Mouse (Mus musculus): Measurements from ENCODE around the gene Itpkb.

The Itpkb gene

GRCm38 (mm10) chr1:180393017-180393797 is 62.9 kb downstream of the Itpkb start:
- DNase-seq (ENCODE audit: low read depth, low spot score) = no peak

DNA sequence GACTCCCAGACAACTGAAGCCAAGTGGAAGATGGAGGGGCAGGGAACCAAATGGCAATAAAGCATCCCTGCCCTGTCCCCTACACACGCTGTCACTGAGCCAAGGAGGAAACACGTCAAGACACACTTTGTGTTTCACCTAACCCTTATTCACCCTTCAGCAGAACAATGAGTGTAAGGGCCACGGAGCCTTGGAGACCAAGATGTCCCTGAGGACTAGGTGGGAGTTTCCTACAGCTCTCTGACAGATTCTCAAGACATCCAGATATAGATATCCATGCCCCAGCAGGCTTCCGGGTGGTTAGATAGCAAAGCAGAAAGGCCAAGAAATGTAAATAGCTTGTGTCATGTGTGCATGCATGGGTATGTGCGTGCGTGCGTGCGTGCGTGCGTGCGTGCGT is 63.6 kb downstream of the Itpkb start:
- no peak for DNase-seq (ENCODE audit: low read depth, low spot score)

- DNase-seq (ENCODE audit: low read depth, low spot score) = no peak
Measured at GRCm38 (mm10) chr1:180397734-180398133, 67.4 kb downstream of the Itpkb start.

- no peak for DNase-seq (ENCODE audit: low read depth, low spot score)
Measured at GRCm38 (mm10) chr1:180398446-180398845, 68.2 kb downstream of the Itpkb start.

GRCm38 (mm10) chr1:180400691-180401455 is 70.6 kb downstream of the Itpkb start:
- no peak for DNase-seq (ENCODE audit: low read depth, low spot score)

- no peak for DNase-seq (ENCODE audit: low read depth, low spot score)
Measured at GRCm38 (mm10) chr1:180401725-180402124, 71.4 kb downstream of the Itpkb start.

- DNase-seq (ENCODE audit: low read depth, low spot score) = no peak
Measured at GRCm38 (mm10) chr1:180402481-180403081, 72.3 kb downstream of the Itpkb start.

GRCm38 (mm10) chr1:180403357-180403693 is 73.0 kb downstream of the Itpkb start:
- DNase-seq (ENCODE audit: low read depth, low spot score) = no peak

- DNase-seq (ENCODE audit: low read depth, low spot score) = no peak
Measured at GRCm38 (mm10) chr1:180403694-180404606, 73.7 kb downstream of the Itpkb start.

DNA sequence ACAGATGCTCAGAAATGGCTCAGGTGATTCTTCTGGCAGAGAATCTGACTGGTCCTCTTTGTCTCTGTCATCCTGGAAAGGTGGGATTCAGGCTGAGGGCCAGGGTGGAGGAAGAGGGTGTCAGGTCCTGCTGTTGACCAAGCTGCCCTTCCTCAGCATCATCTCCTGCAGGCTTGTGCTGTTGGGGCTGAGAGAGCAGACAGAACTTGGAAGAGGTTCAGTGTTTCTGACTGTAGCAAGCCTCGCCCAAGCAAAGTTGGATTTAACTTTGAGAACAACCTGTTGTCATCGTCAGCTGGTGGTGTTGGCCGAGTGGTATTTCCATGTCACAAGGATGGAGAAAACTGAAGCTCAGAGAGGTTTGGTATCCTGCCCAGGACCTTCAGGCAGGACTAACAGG is 74.4 kb downstream of the Itpkb start:
- no peak for DNase-seq (ENCODE audit: low read depth, low spot score)

DNA sequence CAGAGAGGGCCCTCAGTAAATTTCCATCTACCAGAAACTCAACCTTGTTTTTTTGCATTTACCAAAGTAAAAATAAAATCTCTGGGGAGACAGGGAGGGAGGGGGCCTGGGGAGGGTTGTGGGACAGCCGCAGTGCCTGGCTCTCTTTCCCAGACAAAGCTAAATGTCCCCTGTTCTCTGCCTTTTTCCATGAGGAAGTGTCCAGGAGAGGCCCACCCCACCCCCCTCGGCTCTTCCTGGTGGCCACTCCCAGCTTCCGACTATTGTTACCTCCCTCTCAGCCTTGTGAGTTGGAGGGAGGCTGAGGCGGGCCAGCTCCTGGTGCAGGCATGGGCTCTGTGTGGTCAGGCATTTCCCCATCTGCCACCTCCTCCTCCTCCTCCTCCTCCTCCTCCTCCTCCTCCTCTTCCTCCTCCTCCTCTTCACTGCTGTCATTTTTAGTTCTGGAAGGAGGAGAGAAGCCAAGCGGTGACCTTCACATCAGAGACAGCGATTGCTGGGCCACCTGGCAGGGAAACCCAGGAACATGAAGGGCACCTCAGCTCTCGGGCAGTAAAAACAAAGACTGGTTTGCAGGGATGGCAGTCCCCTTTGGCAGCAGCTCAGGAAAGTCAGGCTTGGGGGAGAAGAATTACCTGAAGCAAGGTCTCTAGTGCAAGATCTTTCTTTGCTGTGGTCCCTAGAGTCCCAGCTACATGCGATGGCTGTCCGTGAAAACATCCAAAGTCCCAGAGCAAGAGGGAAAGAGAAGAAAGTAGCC is 75.5 kb downstream of the Itpkb start:
- no peak for DNase-seq (ENCODE audit: low read depth, low spot score)

- DNase-seq (ENCODE audit: low read depth, low spot score) = no peak
Measured at GRCm38 (mm10) chr1:180406336-180407035, 76.2 kb downstream of the Itpkb start.

GRCm38 (mm10) chr1:180407171-180407671 is 76.9 kb downstream of the Itpkb start:
- peak; percentile 86 for DNase-seq (ENCODE audit: low read depth, low spot score)

- no peak for DNase-seq (ENCODE audit: low read depth, low spot score)
Measured at GRCm38 (mm10) chr1:180407727-180408719, 77.7 kb downstream of the Itpkb start.

- DNase-seq (ENCODE audit: low read depth, low spot score) = no peak
Measured at GRCm38 (mm10) chr1:180408832-180409231, 78.5 kb downstream of the Itpkb start.

DNA sequence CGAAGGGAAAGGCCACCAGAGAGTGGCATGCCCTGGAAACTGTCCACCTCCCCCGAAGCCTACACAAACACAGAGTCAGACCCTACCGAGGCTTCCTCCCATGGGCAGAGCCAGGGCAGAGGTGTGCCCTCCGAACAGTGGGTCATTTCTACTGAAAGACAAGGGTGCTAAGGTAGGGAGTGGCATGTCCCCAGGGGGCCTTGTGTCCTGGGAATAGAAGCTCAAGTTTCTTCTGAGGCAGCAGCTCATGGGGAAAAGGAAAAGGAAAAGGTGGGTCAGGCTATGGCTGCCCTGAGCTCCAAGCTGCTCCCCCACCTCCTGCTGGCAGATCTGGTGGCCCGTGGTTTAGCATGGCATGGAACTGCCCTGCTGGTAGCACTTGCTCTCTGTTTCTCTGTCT is 79.5 kb downstream of the Itpkb start:
- no peak for DNase-seq (ENCODE audit: low read depth, low spot score)

- no peak for DNase-seq (ENCODE audit: low read depth, low spot score)
Measured at GRCm38 (mm10) chr1:180410306-180410705, 80.0 kb downstream of the Itpkb start.

DNA sequence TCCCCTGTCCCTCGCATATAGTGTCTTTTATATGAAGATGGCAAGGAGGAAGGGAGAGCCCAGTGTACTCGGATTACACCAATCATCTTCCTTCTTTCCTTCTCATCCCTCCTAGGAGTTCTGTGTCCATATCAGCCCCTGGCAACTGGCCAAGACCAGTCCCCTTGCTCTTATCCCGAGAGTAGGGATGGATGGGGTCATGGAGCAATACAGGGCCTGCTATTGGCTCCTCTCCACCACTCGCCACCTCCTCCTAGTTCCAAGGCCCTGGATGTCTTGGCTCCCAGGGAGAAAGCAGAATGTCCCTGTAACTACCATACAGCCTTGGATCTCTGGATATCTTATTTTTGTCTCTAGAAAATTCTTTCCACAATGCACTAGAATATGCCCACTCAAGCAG is 84.8 kb downstream of the Itpkb start:
- no peak for DNase-seq (ENCODE audit: low read depth, low spot score)

DNA sequence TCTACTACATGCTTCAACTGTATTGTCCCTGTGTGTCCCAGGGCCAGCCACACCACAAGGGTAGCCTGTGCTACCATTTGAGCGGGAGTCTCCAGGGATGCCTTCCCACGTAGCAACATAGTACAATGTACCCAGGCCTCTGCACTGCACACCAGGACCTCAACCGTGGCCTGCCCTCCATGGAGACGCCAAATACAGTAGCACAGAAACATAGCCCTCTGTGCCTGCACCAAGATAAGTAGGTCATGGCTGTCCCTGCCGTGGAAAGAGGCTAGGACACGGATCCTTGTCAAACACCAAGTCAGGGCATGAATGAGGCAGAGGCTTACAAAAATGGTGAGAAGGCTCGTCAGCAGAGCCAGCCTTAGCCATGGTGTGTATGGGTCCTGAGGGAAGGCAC is 85.6 kb downstream of the Itpkb start:
- no peak for DNase-seq (ENCODE audit: low read depth, low spot score)
